Mouse (Mus musculus): ENCODE data around the gene Corin. TPM values are rescaled to one million over a fixed set of nuclear protein-coding genes. Genes with fewer than 3 reads are reported as not detected.

Corin gene
- polyA plus RNA-seq, 1 experiment from 2014 or later: 1.2 TPM

DNA sequence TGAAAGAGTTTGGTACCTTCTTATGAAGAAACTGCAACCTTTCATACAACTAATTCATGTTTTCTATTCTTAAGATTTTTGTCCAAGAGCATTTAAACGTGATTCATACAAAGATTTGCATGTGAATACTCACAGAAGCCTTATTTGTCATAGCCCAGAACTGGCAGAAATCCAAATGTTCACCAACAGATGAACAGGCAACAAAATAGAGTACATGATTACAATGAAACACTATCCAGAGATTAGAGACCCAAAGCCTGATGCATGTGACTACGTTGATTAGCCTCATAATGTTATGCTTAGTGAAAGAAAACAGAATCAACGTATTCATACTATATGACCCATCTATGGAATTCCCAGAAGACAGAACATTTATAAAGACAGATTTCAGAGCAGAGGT is 140.4 kb downstream of the Corin start:
- no peaks in the 10 kb centered on the region for H3K27me3 ChIP-seq (replicated peaks)
- no peak overlapping the region for H3K4me3 ChIP-seq
- no peak overlapping the region for H3K27ac ChIP-seq
- 47% methylated on average over 3 of the region's 3 CpGs for WGBS
- H3K9me3 ChIP-seq: no peaks in the 10 kb centered on the region
- ATAC-seq (replicated peaks): no peak
- no peak overlapping the region for H3K4me2 ChIP-seq
- no peak overlapping the region for H3K9ac ChIP-seq
- H3K4me1 ChIP-seq: no peaks in the 10 kb centered on the region
- no peaks in the 10 kb centered on the region for H3K36me3 ChIP-seq (replicated peaks)

DNA sequence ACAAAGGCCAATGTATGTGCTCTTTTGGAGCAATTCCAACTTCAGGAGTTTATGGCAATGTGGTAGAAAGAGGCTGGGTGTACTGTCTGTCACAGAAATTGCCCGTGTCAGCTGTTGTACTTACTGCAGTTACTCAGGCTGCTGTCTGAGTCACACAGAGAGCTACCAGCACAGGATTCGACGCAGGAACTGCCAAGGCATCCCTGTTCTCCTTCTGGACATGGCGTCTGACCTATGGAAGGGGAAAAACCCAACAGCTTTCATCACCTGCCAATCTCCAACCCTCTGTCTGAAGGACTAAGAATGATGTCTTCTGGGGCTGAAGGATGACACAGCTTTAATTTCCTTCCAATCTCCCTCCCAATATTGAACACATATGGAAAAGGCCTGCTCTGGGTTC is 150.5 kb downstream of the Corin start:
- Histone ChIP-seq H3K4me1 (no peaks in the 10 kb centered on the region), H3K9me3 (no peaks in the 10 kb centered on the region), H3K27ac (no peak overlapping the region), H3K36me3 (replicated peaks) (no peaks in the 10 kb centered on the region), H3K9ac (no peak overlapping the region), H3K4me2 (no peak overlapping the region), H3K27me3 (replicated peaks) (no peaks in the 10 kb centered on the region), H3K4me3 (no peak overlapping the region)
- 92% methylated on average over 4 of the region's 4 CpGs for WGBS
- no peak for ATAC-seq (replicated peaks)

GRCm38 (mm10) chr5:72350081-72350758 is 154.1 kb downstream of the Corin start:
- peak; percentile 96 for ATAC-seq (replicated peaks)
- no peak overlapping the region for H3K4me2 ChIP-seq
- H3K4me3 ChIP-seq: no peak overlapping the region
- no peaks in the 10 kb centered on the region for H3K27me3 ChIP-seq (replicated peaks)
- no peaks in the 10 kb centered on the region for H3K4me1 ChIP-seq
- no peak overlapping the region for H3K27ac ChIP-seq
- no peaks in the 10 kb centered on the region for H3K36me3 ChIP-seq (replicated peaks)
- no peak overlapping the region for H3K9ac ChIP-seq
- 35% methylated on average over 5 of the region's 5 CpGs for WGBS
- no peaks in the 10 kb centered on the region for H3K9me3 ChIP-seq

DNA sequence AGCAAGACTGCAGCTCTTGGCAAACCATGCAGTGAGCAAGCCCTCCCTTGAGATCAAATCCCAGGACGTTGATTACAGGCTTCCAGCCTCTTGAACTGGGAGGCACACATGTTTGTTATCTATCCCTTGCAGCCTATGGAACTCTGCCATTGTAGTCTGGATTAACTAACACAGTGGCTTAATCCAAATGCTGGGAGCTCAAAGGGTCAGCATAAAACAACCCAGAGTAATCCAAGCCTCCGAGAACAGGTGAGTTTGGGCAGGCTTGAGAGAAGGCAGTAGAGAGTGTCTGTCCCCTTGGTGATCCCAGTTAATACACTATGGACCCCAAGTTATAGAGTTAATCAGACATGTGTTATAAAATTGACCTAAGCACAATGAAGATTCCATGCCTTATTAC is 155.7 kb downstream of the Corin start:
- Histone ChIP-seq H3K9ac (no peak overlapping the region), H3K4me1 (no peaks in the 10 kb centered on the region), H3K27ac (no peak overlapping the region), H3K4me2 (no peak overlapping the region), H3K9me3 (no peaks in the 10 kb centered on the region), H3K4me3 (no peak overlapping the region), H3K27me3 (replicated peaks) (no peaks in the 10 kb centered on the region), H3K36me3 (replicated peaks) (no peaks in the 10 kb centered on the region)
- 37% methylated on average over 2 of the region's 2 CpGs for WGBS
- ATAC-seq (replicated peaks): no peak

DNA sequence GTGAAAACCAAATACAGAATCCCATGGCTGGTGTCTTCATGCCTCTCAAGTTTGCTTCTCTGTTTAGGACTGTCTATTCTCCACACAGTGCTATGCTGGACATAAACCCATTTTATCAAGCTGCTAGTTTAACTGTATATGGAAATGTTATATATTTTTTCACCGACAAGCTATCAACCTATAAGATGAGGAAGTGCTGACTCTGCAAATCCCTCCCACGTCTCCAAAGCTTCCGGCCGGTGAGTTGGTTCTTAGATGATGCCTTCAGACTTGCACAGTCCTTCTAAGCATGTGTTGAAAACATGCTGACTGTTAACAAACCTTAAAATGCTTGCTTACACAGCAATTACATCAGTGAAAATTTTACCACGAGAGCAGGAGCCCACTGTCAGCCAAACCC is 168.4 kb downstream of the Corin start:
- Histone ChIP-seq H3K27me3 (replicated peaks) (no peaks in the 10 kb centered on the region), H3K9ac (no peak overlapping the region), H3K27ac (no peak overlapping the region), H3K9me3 (no peaks in the 10 kb centered on the region), H3K4me3 (no peak overlapping the region), H3K36me3 (replicated peaks) (no peaks in the 10 kb centered on the region), H3K4me2 (no peak overlapping the region), H3K4me1 (no peaks in the 10 kb centered on the region)
- ATAC-seq (replicated peaks): no peak
- 86% methylated on average over 5 of the region's 5 CpGs for WGBS

DNA sequence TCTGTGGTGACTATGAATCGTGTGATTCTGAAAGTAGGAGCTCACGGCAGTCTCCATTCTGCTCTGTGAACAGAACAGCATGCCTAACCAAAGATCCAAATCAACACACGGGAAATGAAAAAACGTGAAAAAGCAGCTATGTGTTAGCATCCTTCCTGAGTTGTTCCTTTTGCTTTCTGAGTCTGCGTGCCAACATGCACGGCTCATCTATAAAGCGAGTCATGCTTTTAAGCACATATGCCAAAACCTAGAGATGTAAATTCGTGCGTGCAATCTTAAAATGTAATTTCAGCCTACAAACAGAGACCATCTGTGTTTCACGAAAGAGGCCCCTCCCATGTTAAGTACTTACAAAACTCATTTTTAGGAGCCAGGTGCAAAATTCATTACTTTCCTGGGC is 171.4 kb downstream of the Corin start:
- Histone ChIP-seq H3K9ac (no peak overlapping the region), H3K4me2 (no peak overlapping the region), H3K4me3 (no peak overlapping the region), H3K36me3 (replicated peaks) (no peaks in the 10 kb centered on the region), H3K27ac (no peak overlapping the region), H3K4me1 (no peaks in the 10 kb centered on the region), H3K9me3 (no peaks in the 10 kb centered on the region), H3K27me3 (replicated peaks) (no peaks in the 10 kb centered on the region)
- ATAC-seq (replicated peaks): no peak
- WGBS: 89% methylated on average over 10 of the region's 10 CpGs

- ATAC-seq (replicated peaks): no peak
- Histone ChIP-seq H3K9me3 (no peaks in the 10 kb centered on the region), H3K27me3 (replicated peaks) (no peaks in the 10 kb centered on the region), H3K4me3 (no peak overlapping the region), H3K9ac (no peak overlapping the region), H3K4me1 (no peaks in the 10 kb centered on the region), H3K4me2 (no peak overlapping the region), H3K27ac (no peak overlapping the region), H3K36me3 (replicated peaks) (no peaks in the 10 kb centered on the region)
- 56% methylated on average over 2 of the region's 2 CpGs for WGBS
Observed at GRCm38 (mm10) chr5:72331217-72331616, 173.1 kb downstream of the Corin start.

GRCm38 (mm10) chr5:72330648-72331047 is 173.6 kb downstream of the Corin start:
- Histone ChIP-seq H3K4me3 (no peak overlapping the region), H3K27ac (no peak overlapping the region), H3K36me3 (replicated peaks) (no peaks in the 10 kb centered on the region), H3K4me1 (no peaks in the 10 kb centered on the region), H3K27me3 (replicated peaks) (no peaks in the 10 kb centered on the region), H3K4me2 (no peak overlapping the region), H3K9ac (no peak overlapping the region), H3K9me3 (no peaks in the 10 kb centered on the region)
- 42% methylated on average over 11 of the region's 11 CpGs for WGBS
- ATAC-seq (replicated peaks): no peak

- Histone ChIP-seq H3K27me3 (replicated peaks) (no peaks in the 10 kb centered on the region), H3K27ac (no peak overlapping the region), H3K4me3 (no peak overlapping the region), H3K9ac (no peak overlapping the region), H3K4me2 (no peak overlapping the region), H3K36me3 (replicated peaks) (no peaks in the 10 kb centered on the region), H3K9me3 (no peaks in the 10 kb centered on the region), H3K4me1 (no peaks in the 10 kb centered on the region)
- 46% methylated on average over 8 of the region's 8 CpGs for WGBS
- ATAC-seq (replicated peaks): no peak; the same call in 1 of the 2 replicates
Observed at GRCm38 (mm10) chr5:72329453-72329852, 174.8 kb downstream of the Corin start.

- Histone ChIP-seq H3K27ac (no peak overlapping the region), H3K4me1 (no peaks in the 10 kb centered on the region), H3K4me2 (no peak overlapping the region), H3K27me3 (replicated peaks) (no peaks in the 10 kb centered on the region), H3K36me3 (replicated peaks) (no peaks in the 10 kb centered on the region), H3K9ac (no peak overlapping the region), H3K9me3 (no peaks in the 10 kb centered on the region), H3K4me3 (no peak overlapping the region)
- no peak for ATAC-seq (replicated peaks)
- 85% methylated on average over 4 of the region's 4 CpGs for WGBS
Observed at GRCm38 (mm10) chr5:72315282-72315681, 189.0 kb downstream of the Corin start.

DNA sequence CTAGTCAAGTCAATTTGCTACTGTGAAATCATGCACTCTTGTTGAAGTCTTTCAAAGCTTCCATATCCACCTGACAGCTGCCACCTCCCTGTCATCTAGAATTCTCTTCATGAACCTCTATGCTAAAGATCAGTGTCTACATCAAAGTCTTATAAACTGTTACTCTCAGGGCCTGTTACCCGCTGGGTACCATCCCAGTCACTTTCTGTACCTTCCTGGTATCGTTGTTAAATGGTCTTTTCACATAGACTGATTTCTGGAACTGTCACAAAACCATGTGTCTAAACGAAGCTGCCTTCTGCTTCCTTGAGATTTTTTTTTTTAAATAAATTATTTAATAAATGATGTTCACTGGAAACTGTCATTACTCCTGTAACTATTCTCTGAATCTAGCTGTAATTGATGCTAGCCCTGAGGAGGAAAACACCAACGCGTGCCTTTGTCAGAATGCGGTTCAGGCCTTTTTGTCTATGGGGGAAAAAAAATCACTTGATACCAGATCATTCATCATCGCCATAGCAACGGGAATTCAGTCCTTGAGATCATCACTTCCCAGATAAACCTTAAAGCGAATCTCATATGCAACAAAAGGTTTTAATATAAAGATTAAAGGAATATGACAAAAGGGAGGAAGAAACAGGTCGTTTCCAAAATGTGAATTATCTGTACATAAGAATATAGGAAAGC is 205.7 kb downstream of the Corin start:
- Histone ChIP-seq H3K4me2 (no peak overlapping the region), H3K36me3 (replicated peaks) (no peaks in the 10 kb centered on the region), H3K27me3 (replicated peaks) (no peaks in the 10 kb centered on the region), H3K4me1 (peaks cover 10% of the 10 kb centered on the region), H3K4me3 (no peak overlapping the region), H3K9me3 (no peaks in the 10 kb centered on the region), H3K9ac (no peak overlapping the region), H3K27ac (peak overlapping the region; percentile 48; the same call in 1 of the 2 replicates)
- 42% methylated on average over 10 of the region's 10 CpGs for WGBS
- ATAC-seq (replicated peaks): peak; percentile 78

DNA sequence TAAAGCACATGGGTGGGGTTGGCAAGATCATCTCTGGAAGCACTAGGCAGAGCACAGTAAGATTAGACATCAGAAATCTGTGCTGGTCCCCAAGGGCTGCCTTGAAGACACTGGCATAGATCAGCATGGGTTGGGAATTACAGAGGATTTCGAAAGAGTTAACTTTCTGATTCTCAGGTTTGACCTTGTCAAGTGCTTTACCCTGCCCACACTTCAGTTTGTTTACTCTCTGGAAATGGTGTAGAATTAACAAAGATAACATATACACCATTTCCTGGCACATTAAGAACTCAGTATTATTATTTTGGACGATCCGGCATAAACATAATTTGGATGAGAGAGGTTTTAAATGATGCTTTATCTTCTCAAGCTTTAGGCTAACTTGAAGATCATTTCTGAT is 219.2 kb downstream of the Corin start:
- no peak for ATAC-seq (replicated peaks)
- Histone ChIP-seq H3K27me3 (replicated peaks) (no peaks in the 10 kb centered on the region), H3K9ac (no peak overlapping the region), H3K4me2 (no peak overlapping the region), H3K9me3 (no peaks in the 10 kb centered on the region), H3K27ac (no peak overlapping the region), H3K36me3 (replicated peaks) (no peaks in the 10 kb centered on the region), H3K4me1 (no peaks in the 10 kb centered on the region), H3K4me3 (no peak overlapping the region)
- 90% methylated on average over 3 of the region's 3 CpGs for WGBS

DNA sequence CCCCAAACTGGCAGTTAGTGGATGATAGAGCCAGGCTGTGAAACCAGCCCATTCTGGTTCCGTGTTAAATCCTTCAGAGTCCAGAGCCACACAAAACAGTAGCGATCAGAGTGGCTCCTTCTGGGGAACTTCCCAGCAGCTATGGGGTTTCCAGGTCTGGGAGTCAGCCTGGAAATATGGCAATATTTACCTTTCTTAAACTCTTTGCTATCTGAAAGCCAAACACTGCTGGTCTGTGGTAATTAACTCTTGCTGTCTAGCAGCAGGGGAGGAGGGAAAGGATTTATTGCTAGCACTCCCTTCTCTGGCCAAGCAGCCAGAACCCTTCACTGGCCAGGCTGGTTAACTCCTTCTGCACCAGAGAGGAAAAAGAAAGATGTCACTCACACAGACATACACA is 221.4 kb downstream of the Corin start:
- Histone ChIP-seq H3K27ac (no peak overlapping the region), H3K9ac (no peak overlapping the region), H3K4me1 (no peaks in the 10 kb centered on the region), H3K4me3 (no peak overlapping the region), H3K27me3 (replicated peaks) (no peaks in the 10 kb centered on the region), H3K9me3 (no peaks in the 10 kb centered on the region), H3K4me2 (no peak overlapping the region), H3K36me3 (replicated peaks) (no peaks in the 10 kb centered on the region)
- ATAC-seq (replicated peaks): no peak
- WGBS: 49% methylated on average over 2 of the region's 2 CpGs

All from midbrain, embryonic 15.5 days (tissue).